13 mouse cellular contexts compared by ENCODE assay signal in genomic region chr6:8174062-8174461, GRCm38 (mm10). TPM values are rescaled to one million over a fixed set of nuclear protein-coding genes. Genes with fewer than 3 reads are reported as not detected.
DNase-seq lines count a peak whose midpoint lies in the region; ATAC-seq and TF ChIP-seq lines count a peak whose summit lies in the region.
"Had no signal": no experiment of that assay in that cellular context is flagged by ENCODE, and none has a peak within 500 bp of the region (broad histone marks: within the 10 kb centered on the region; RNA-seq: fewer than 3 reads in every experiment).

No protein-coding gene starts in this region.

- no peaks in the 10 kb centered on the region for H3K4me1 ChIP-seq in lung, embryonic 14.5 days (ENCODE audit: insufficient read depth)
- H3K4me1 ChIP-seq: liver, embryonic 13.5 days had no signal

- no peak overlapping the region for H3K4me3 ChIP-seq in lung, embryonic 14.5 days (ENCODE audit: low read depth, low read length)
- H3K4me3 ChIP-seq: hindbrain, embryonic 12.5 days; liver, embryonic 13.5 days had no signal

- no peak overlapping the region for H3K4me2 ChIP-seq in lung, embryonic 14.5 days
- H3K4me2 ChIP-seq: hindbrain, embryonic 12.5 days; liver, embryonic 13.5 days had no signal

- no peaks in the 10 kb centered on the region for H3K36me3 ChIP-seq in lung, embryonic 14.5 days (ENCODE audit: insufficient read depth)
- H3K36me3 ChIP-seq: hindbrain, embryonic 12.5 days; liver, embryonic 13.5 days had no signal

- H3K27me3 ChIP-seq in lung, embryonic 14.5 days (ENCODE audit: insufficient read depth, low read length): no peaks in the 10 kb centered on the region
- H3K27me3 ChIP-seq: hindbrain, embryonic 12.5 days; liver, embryonic 13.5 days had no signal

- peak; percentile 38 for ATAC-seq in frontal cortex, adult (ENCODE audit: low TSS enrichment)
- peak; percentile 63; the same call in 1 of the 2 replicates for ATAC-seq in lung, embryonic 14.5 days (ENCODE audit: insufficient read depth)

- H3K27ac ChIP-seq in lung, embryonic 14.5 days (ENCODE audit: low read depth): no peak overlapping the region
- H3K27ac ChIP-seq: hindbrain, embryonic 12.5 days; liver, embryonic 13.5 days had no signal

- 21% methylated on average over 2 of the region's 2 CpGs for WGBS in lung, embryonic 14.5 days

- no peak overlapping the region for H3K9ac ChIP-seq in lung, embryonic 14.5 days
- H3K9ac ChIP-seq: hindbrain, embryonic 12.5 days; liver, embryonic 13.5 days had no signal

- no peak for DNase-seq in frontal cortex, postnatal 10 days (ENCODE audit: low spot score in 2 of 2)
- DNase-seq in lung, embryonic 14.5 days: peak; percentile 50
- no peak for DNase-seq in lung, adult 18-20 months
- peak; percentile 24 for DNase-seq in heart, adult 8-10 months (ENCODE audit: low spot score)
- peak; percentile 33 for DNase-seq in mesoderm, embryonic 11.5 days (ENCODE audit: low read depth, low spot score)
- no peak for DNase-seq in layer of hippocampus, postnatal 36 days
- DNase-seq in ovary, postnatal 36 days (ENCODE audit: low spot score): no peak
- DNase-seq: adrenal gland, postnatal 14 days; cerebellum, adult 8-10 months; liver, embryonic 13.5 days; thymus, postnatal 36 days had no signal

- H3K9me3 ChIP-seq in lung, embryonic 14.5 days (ENCODE audit: low read depth, low read length): no peaks in the 10 kb centered on the region
- H3K9me3 ChIP-seq: hindbrain, embryonic 12.5 days; liver, embryonic 13.5 days had no signal

- TF ChIP-seq CTCF in lung, embryonic 14.5 days (IDR thresholded peaks at IDR 0.05; ENCODE audit: low read depth): no peak

RNA-seq across cellular contexts. Expression of gene Col28a1, which starts 18.4 kb away (rescaled TPM):
- polyA plus RNA-seq in lung, embryonic 14.5 days (2014; fragmentation: Nextera tagmentation; extraction: Ambion mirVana): 0.95 and 1.3 TPM in 2 replicates
- under 1 TPM; 0.16 to 0.50 (median 0.30) TPM for total RNA-seq in heart, adult 8-10 months (2022)
- total RNA-seq in layer of hippocampus, postnatal 36 days (2021): under 1 TPM; 0.22 to 0.23 TPM

RNA-seq across cellular contexts. Expression of gene Mios, which starts 35.0 kb away (rescaled TPM):
- polyA plus RNA-seq in lung, embryonic 14.5 days (2014; fragmentation: Nextera tagmentation; extraction: Ambion mirVana): 29.6 and 30.3 TPM in 2 replicates
- total RNA-seq in heart, adult 8-10 months (2022): 10 to 100 TPM; 17.6 to 19.0 (median 18.5) TPM
- 10 to 100 TPM; 25.5 TPM for total RNA-seq in layer of hippocampus, postnatal 36 days (2021)

Comparison
In these comparisons a context has a peak if more than half of its experiments do, and no peak if none do; other contexts are left out.
1. DNase-seq: peak in lung, embryonic 14.5 days (single experiment), heart, adult 8-10 months (single experiment) and mesoderm, embryonic 11.5 days (single experiment); none in frontal cortex, postnatal 10 days (0 of 2), lung, adult 18-20 months (0 of 2), layer of hippocampus, postnatal 36 days (0 of 2) and ovary, postnatal 36 days (single experiment).